Mouse (Mus musculus) spleen, adult 2 months (tissue): ENCODE results near the gene Krtap10-4.
"Not testable (repeated sequence)": the region's sequence is repeated elsewhere in the genome, so short reads cannot be mapped to it uniquely, and the experiment has no call there.

ENCODE experiments used
- CTCF ChIP-seq: fragments of 200-500 bp; IDR thresholded peaks from 2 replicates; pipeline ENCODE4 v1.5.1; 2011; ENCODE audit warnings: mild to moderate bottlenecking, inconsistent platforms; ENCODE audit not compliant: insufficient read depth, insufficient read length, insufficient replicate concordance; ENCODE audit errors: extremely low read depth
- POLR2A ChIP-seq: fragments of 200-500 bp; IDR thresholded peaks from 2 replicates; pipeline ENCODE4 v1.6.1; 2011; ENCODE audit warnings: low read depth, low read length, inconsistent platforms

GRCm38 (mm10) chr10:77783396-77783795 lies 43.5 kb downstream of the Krtap10-4 start:
- TF ChIP-seq CTCF, POLR2A: not testable (repeated sequence)
